Comparison of ENCODE assay signal across 8 mouse cellular contexts in the genomic region with DNA sequence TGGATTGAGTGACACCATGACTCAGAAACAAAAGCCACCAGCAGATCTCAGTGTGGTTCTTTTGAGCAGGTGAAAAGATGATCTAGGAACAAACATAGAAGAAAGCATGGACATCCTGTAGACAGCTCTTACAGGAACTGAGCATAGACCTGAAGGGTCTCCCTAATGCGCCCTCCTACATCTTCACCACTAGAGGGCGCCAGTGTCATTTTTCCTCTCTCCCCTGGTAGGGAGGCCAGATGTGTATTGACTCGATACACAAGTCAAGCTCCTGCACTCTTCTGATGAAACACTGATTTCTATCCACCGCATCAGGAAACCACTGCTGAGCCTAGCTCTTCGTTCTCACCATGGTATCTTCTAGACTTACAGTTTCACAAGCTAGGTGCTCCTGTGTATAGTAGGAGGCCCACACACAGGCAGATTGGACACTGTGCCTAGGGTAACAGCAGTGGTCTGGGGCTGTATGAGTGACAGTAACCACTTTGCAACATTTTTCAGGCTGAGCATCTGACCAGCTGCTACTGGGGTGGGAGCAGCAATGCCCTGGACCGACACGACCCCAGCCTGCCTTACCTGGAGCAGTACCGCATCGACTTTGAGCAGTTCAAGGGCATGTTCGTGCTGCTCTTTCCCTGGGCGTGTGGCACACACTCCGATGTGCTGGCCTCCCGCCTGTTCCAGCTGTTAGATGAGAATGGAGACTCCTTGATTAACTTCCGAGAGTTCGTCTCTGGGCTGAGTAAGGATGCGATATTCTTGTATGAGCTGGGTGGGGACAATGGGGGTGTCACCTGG. TPM values are rescaled to one million over a fixed set of nuclear protein-coding genes. Genes with fewer than 3 reads are reported as not detected.
DNase-seq lines count a peak whose midpoint lies in the region; ATAC-seq lines count a peak whose summit lies in the region.

No protein-coding gene starts in this region.

- ATAC-seq in frontal cortex, adult (ENCODE audit: low TSS enrichment), result peak; percentile 91
- peak; percentile 79 for ATAC-seq in intestine, embryonic 15.5 days

- no peak overlapping the region for H3K4me3 ChIP-seq in intestine, embryonic 15.5 days (replicated peaks)

- WGBS in intestine, embryonic 15.5 days, result 69% methylated on average over 16 of the region's 16 CpGs

- no peaks in the 10 kb centered on the region for H3K9me3 ChIP-seq in intestine, embryonic 15.5 days

- H3K9ac ChIP-seq in intestine, embryonic 15.5 days, result no peak overlapping the region

- H3K36me3 ChIP-seq in intestine, embryonic 15.5 days, result no peaks in the 10 kb centered on the region

- no peak overlapping the region for H3K27ac ChIP-seq in intestine, embryonic 15.5 days

- no peak overlapping the region for H3K4me2 ChIP-seq in intestine, embryonic 15.5 days (replicated peaks)

- no peaks in the 10 kb centered on the region for H3K4me1 ChIP-seq in intestine, embryonic 15.5 days (replicated peaks)

- intact Hi-C loops in left cerebral cortex, postnatal 36 days (cut with DNase I), result loop anchor here (5.0 to 10.0 kb wide), 2 partner anchors 144 to 163 kb away; no protein-coding TSS in a partner anchor

- H3K27me3 ChIP-seq in intestine, embryonic 15.5 days (replicated peaks), result no peaks in the 10 kb centered on the region

- DNase-seq in right cerebral cortex, adult 18-20 months, result peak; percentile 31
- no peak for DNase-seq in right cerebral cortex, postnatal 36 days (ENCODE audit: low spot score in 2 of 2)
- DNase-seq in cerebellum, adult 9-11 months, result peak; percentile 47
- DNase-seq in left cerebral cortex, postnatal 36 days (ENCODE audit: low spot score in 2 of 2), result peak; percentile 31 to 43
- DNase-seq in mesoderm, embryonic 11.5 days (ENCODE audit: low read depth, low spot score), result peak; percentile 83
- DNase-seq in spleen, adult 12 weeks (ENCODE audit: low spot score), result peak; percentile 26

RNA-seq across cellular contexts. Expression of a gene that starts 29.5 kb away (rescaled TPM):
- not detected in 2 replicates for polyA plus RNA-seq in intestine, embryonic 15.5 days (2015; fragmentation: Nextera tagmentation; extraction: Ambion mirVana)
- not detected for total RNA-seq in left cerebral cortex, postnatal 36 days (2021)

Comparison
In these comparisons a context has a peak if more than half of its experiments do, and no peak if none do; other contexts are left out.
1. DNase-seq: peak in right cerebral cortex, adult 18-20 months (single experiment), cerebellum, adult 9-11 months (single experiment), left cerebral cortex, postnatal 36 days (2 of 2), mesoderm, embryonic 11.5 days (single experiment) and spleen, adult 12 weeks (single experiment); none in right cerebral cortex, postnatal 36 days (0 of 2).